In the genomic region with DNA sequence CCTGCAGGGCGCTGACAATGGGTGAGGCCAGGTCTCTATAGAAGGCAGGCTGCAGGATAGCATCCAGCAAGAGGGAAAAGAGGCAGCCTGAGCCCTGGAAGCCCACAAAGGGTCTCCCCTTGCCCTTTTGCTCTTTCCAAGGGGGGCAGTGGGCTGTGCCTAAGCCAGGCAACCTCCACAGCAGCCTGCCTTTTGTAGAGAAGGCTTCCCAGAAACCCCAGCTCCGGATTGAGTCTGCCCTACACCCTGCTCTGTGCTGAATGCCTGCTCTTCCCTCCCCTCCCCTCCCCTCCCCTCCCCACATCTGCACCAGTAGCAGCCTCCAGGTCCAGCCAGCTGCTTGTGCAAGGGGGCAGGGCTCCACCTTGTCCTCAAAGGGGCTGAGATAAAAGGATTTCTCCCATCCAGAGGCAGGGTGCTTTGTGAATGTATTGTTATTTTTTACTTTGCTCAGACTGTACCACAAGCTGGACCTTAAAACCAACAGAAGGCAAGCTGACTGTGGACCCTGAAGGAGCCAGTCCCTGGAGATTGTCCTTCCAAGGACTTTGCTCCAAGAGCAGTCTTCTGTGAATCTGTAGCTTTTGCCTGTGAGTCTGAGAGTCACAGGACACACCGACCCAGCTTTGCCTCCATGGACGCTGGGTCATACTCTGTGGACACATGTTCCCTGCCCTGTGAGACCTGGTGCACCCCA, we compare ENCODE assay signal across 12 mouse cellular contexts.
DNase-seq lines count a peak whose midpoint lies in the region; ATAC-seq lines count a peak whose summit lies in the region.
"Had no signal": no experiment of that assay in that cellular context is flagged by ENCODE, and none has a peak within 500 bp of the region (broad histone marks: within the 10 kb centered on the region; RNA-seq: fewer than 3 reads in every experiment).

No protein-coding gene starts in this region.

- H3K4me3 ChIP-seq in hindbrain, embryonic 10.5 days: peak overlapping the region; percentile 36
- no peak overlapping the region for H3K4me3 ChIP-seq in hindbrain, embryonic 16.5 days (ENCODE audit: low read length)
- no peak overlapping the region for H3K4me3 ChIP-seq in hindbrain, embryonic 13.5 days
- no peak overlapping the region for H3K4me3 ChIP-seq in midbrain, embryonic 16.5 days (ENCODE audit: low read depth, low read length)
- H3K4me3 ChIP-seq: liver, embryonic 15.5 days; megakaryocyte, embryonic 14.5 days had no signal

- 3% methylated on average over 4 of the region's 4 CpGs for WGBS in hindbrain, embryonic 10.5 days
- 8% methylated on average over 4 of the region's 4 CpGs for WGBS in hindbrain, embryonic 16.5 days
- 2% methylated on average over 4 of the region's 4 CpGs for WGBS in hindbrain, embryonic 13.5 days
- 7% methylated on average over 4 of the region's 4 CpGs for WGBS in midbrain, embryonic 16.5 days

- no peaks in the 10 kb centered on the region for H3K9me3 ChIP-seq in hindbrain, embryonic 10.5 days
- H3K9me3 ChIP-seq in hindbrain, embryonic 16.5 days (ENCODE audit: control insufficient read depth, low read length): no peaks in the 10 kb centered on the region
- no peaks in the 10 kb centered on the region for H3K9me3 ChIP-seq in hindbrain, embryonic 13.5 days
- H3K9me3 ChIP-seq in midbrain, embryonic 16.5 days (replicated peaks; ENCODE audit: control insufficient read depth, low read length, poor library complexity, severe bottlenecking): no peaks in the 10 kb centered on the region
- H3K9me3 ChIP-seq: heart, embryonic 15.5 days; liver, embryonic 15.5 days had no signal

- peak overlapping the region; percentile 89 for H3K27ac ChIP-seq in hindbrain, embryonic 10.5 days
- H3K27ac ChIP-seq in hindbrain, embryonic 16.5 days (ENCODE audit: low read depth, low read length): no peak overlapping the region
- peak overlapping the region; percentile 18; the same call in 1 of the 2 replicates for H3K27ac ChIP-seq in hindbrain, embryonic 13.5 days
- no peak overlapping the region for H3K27ac ChIP-seq in midbrain, embryonic 16.5 days (ENCODE audit: low read length)
- H3K27ac ChIP-seq: heart, embryonic 15.5 days; liver, embryonic 15.5 days had no signal

- no peak overlapping the region for H3K4me2 ChIP-seq in hindbrain, embryonic 16.5 days (ENCODE audit: low read length)
- peak overlapping the region; percentile 49 for H3K4me2 ChIP-seq in hindbrain, embryonic 13.5 days
- H3K4me2 ChIP-seq in midbrain, embryonic 16.5 days (ENCODE audit: low read length): peak overlapping the region; percentile 30; the same call in 1 of the 2 replicates
- H3K4me2 ChIP-seq: liver, embryonic 15.5 days had no signal

- peaks cover 66% of the 10 kb centered on the region for H3K27me3 ChIP-seq in hindbrain, embryonic 10.5 days (ENCODE audit: insufficient read depth, poor library complexity, severe bottlenecking)
- H3K27me3 ChIP-seq in hindbrain, embryonic 16.5 days (replicated peaks; ENCODE audit: control insufficient read depth, insufficient read depth, low read length): peaks cover 6% of the 10 kb centered on the region; the same call in 1 of the 2 replicates
- H3K27me3 ChIP-seq in hindbrain, embryonic 13.5 days: peaks cover 64% of the 10 kb centered on the region
- peaks cover under 1% of the 10 kb centered on the region for H3K27me3 ChIP-seq in midbrain, embryonic 16.5 days (ENCODE audit: control insufficient read depth, insufficient read depth, low read depth, low read length)

- ATAC-seq in hindbrain, embryonic 16.5 days: no peak
- ATAC-seq in hindbrain, embryonic 13.5 days (ENCODE audit: low FRiP score): peak; percentile 50; the same call in 1 of the 2 replicates
- ATAC-seq in midbrain, embryonic 16.5 days: peak; percentile 46; the same call in 1 of the 2 replicates
- ATAC-seq: CD4-positive, CD25-positive, alpha-beta regulatory T cell, adult 4 months had no signal

- H3K36me3 ChIP-seq in hindbrain, embryonic 10.5 days: no peaks in the 10 kb centered on the region
- no peaks in the 10 kb centered on the region for H3K36me3 ChIP-seq in hindbrain, embryonic 16.5 days (ENCODE audit: control insufficient read depth, insufficient read depth, low read length)
- no peaks in the 10 kb centered on the region for H3K36me3 ChIP-seq in hindbrain, embryonic 13.5 days
- H3K36me3 ChIP-seq in midbrain, embryonic 16.5 days (ENCODE audit: control insufficient read depth, insufficient read depth, low read length): no peaks in the 10 kb centered on the region
- H3K36me3 ChIP-seq: heart, embryonic 15.5 days; liver, embryonic 15.5 days had no signal

- peaks cover 51% of the 10 kb centered on the region for H3K4me1 ChIP-seq in hindbrain, embryonic 10.5 days (replicated peaks)
- H3K4me1 ChIP-seq in hindbrain, embryonic 16.5 days (ENCODE audit: control insufficient read depth, insufficient read depth, low read depth, low read length): peaks cover 10% of the 10 kb centered on the region
- peaks cover 29% of the 10 kb centered on the region for H3K4me1 ChIP-seq in hindbrain, embryonic 13.5 days (replicated peaks)
- H3K4me1 ChIP-seq in midbrain, embryonic 16.5 days (ENCODE audit: control insufficient read depth, insufficient read depth, low read length): peaks cover 9% of the 10 kb centered on the region
- H3K4me1 ChIP-seq: heart, embryonic 15.5 days; liver, embryonic 15.5 days; megakaryocyte, embryonic 14.5 days had no signal

- no peak overlapping the region for H3K9ac ChIP-seq in hindbrain, embryonic 16.5 days (ENCODE audit: low read depth, low read length)
- no peak overlapping the region for H3K9ac ChIP-seq in hindbrain, embryonic 13.5 days
- no peak overlapping the region for H3K9ac ChIP-seq in midbrain, embryonic 16.5 days (ENCODE audit: low read depth, low read length)
- H3K9ac ChIP-seq: heart, embryonic 15.5 days; liver, embryonic 15.5 days had no signal

- intact Hi-C loops in left cerebral cortex, postnatal 10 days (cut with DNase I): no loop called here

- DNase-seq in hindbrain, embryonic 10.5 days (ENCODE audit: low spot score): peak; percentile 79
- peak; percentile 74 for DNase-seq in embryo, embryonic 10 days (ENCODE audit: low spot score)
- DNase-seq in left cerebral cortex, postnatal 10 days (ENCODE audit: extremely low spot score in 1 of 2, low spot score in 2 of 2): no peak
- no peak for DNase-seq in spleen, postnatal 36 days (ENCODE audit: low spot score in 2 of 2)
- DNase-seq: cerebellum, postnatal 10 days had no signal

Comparison
In these comparisons a context has a peak if more than half of its experiments do, and no peak if none do; other contexts are left out.
1. H3K27ac ChIP-seq: peak in hindbrain, embryonic 10.5 days (single experiment) and hindbrain, embryonic 13.5 days (single experiment); none in hindbrain, embryonic 16.5 days (single experiment) and midbrain, embryonic 16.5 days (single experiment).
2. DNase-seq: peak in hindbrain, embryonic 10.5 days (single experiment) and embryo, embryonic 10 days (single experiment); none in left cerebral cortex, postnatal 10 days (0 of 2) and spleen, postnatal 36 days (0 of 2).